Mouse (Mus musculus) bone marrow, adult 2 months (tissue): ENCODE measurements around the gene B4galt5.

Experiments used
- CTCF ChIP-seq: fragments of 200-500 bp; IDR thresholded peaks from 2 replicates; pipeline ENCODE4 v1.5.1; 2011; ENCODE audit warnings: low read length, control low read depth; ENCODE audit not compliant: control insufficient read depth, insufficient read depth
- POLR2A ChIP-seq: fragments of 200-500 bp; IDR thresholded peaks from 2 replicates; pipeline ENCODE4 v1.6.1; 2011; ENCODE audit warnings: low read depth, mild to moderate bottlenecking, control low read depth, low read length, borderline replicate concordance; ENCODE audit not compliant: control insufficient read depth

DNA sequence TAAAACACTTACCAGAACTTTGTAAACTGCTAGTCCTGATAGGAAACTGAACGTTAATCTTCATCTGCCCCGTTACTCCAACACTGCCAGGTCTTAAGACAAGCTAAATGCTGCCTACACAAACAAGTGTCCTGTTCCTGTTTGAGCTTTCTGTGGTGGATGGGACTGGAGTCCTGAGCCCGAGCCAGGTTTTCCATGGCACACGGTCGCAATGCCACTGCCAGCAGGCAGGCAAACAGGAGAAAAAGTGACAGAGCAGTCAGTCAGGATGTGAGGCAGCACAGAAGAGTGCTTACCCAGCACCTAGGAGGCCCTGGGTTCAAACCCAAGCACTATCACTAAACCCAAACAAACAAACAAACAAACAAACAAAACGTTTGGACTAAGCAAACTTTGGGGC lies 20.6 kb downstream of the B4galt5 start:
- no peak for TF ChIP-seq CTCF
- no peak for TF ChIP-seq POLR2A
